Mouse (Mus musculus) spleen, adult 2 months (tissue): ENCODE data around the gene Apold1. TPM values are rescaled to one million over a fixed set of nuclear protein-coding genes. Genes with fewer than 3 reads are reported as not detected.

ENCODE experiments used
- DNase-seq, 2 experiments: peaks; one replicate each; pipeline versions ENCODE4 v3.0.0 to v3.0.0-alpha.2; 2012 to 2021; ENCODE audit warnings: low spot score in 2 of 2, low read depth in 1 of 2
- H3K27ac ChIP-seq: fragments of 200-500 bp; 2 replicates; pipeline ENCODE4 v1.5.1; 2012; ENCODE audit warnings: low read length, inconsistent platforms; ENCODE audit not compliant: insufficient read depth
- H3K27me3 ChIP-seq: fragments of 200-500 bp; 2 replicates; pipeline ENCODE4 v1.6.1; 2012; ENCODE audit warnings: mild to moderate bottlenecking, moderate library complexity, low read length, inconsistent platforms; ENCODE audit not compliant: control insufficient read depth, insufficient read depth
- H3K36me3 ChIP-seq: fragments of 200-500 bp; 2 replicates; pipeline ENCODE4 v1.6.1; 2012; ENCODE audit warnings: mild to moderate bottlenecking, low read length, inconsistent platforms; ENCODE audit not compliant: control insufficient read depth, insufficient read depth
- H3K4me1 ChIP-seq: fragments of 200-500 bp; 2 replicates; pipeline ENCODE4 v1.6.1; 2011; ENCODE audit warnings: inconsistent platforms; ENCODE audit not compliant: control insufficient read depth, insufficient read depth, insufficient read length
- H3K4me3 ChIP-seq: fragments of 200-500 bp; 2 replicates; pipeline ENCODE4 v1.5.1; 2011; ENCODE audit warnings: mild to moderate bottlenecking, inconsistent platforms; ENCODE audit not compliant: insufficient read depth, insufficient read length; ENCODE audit errors: extremely low read depth
- CTCF ChIP-seq: fragments of 200-500 bp; IDR thresholded peaks from 2 replicates; pipeline ENCODE4 v1.5.1; 2011; ENCODE audit warnings: mild to moderate bottlenecking, inconsistent platforms; ENCODE audit not compliant: insufficient read depth, insufficient read length, insufficient replicate concordance; ENCODE audit errors: extremely low read depth
- POLR2A ChIP-seq: fragments of 200-500 bp; IDR thresholded peaks from 2 replicates; pipeline ENCODE4 v1.6.1; 2011; ENCODE audit warnings: low read depth, low read length, inconsistent platforms
- WGBS: fragments of 180-500 bp; shearing (Covaris S2); methylation state at CpG from one replicate; pipeline ENCODE4 v1.1.7; 2018; 5-methylcytosine and 5-hydroxymethylcytosine counted together
- polyA plus RNA-seq: library from polyadenylated mRNA; depleted of rRNA; stranded (reverse); fragments of >200 nt; gene quantifications from 2 replicates; pipeline ENCODE4 v1.2.3, GENCODE M21; 2012

Apold1 gene
- polyA plus RNA-seq, 1 experiment: 1.1 TPM

DNA sequence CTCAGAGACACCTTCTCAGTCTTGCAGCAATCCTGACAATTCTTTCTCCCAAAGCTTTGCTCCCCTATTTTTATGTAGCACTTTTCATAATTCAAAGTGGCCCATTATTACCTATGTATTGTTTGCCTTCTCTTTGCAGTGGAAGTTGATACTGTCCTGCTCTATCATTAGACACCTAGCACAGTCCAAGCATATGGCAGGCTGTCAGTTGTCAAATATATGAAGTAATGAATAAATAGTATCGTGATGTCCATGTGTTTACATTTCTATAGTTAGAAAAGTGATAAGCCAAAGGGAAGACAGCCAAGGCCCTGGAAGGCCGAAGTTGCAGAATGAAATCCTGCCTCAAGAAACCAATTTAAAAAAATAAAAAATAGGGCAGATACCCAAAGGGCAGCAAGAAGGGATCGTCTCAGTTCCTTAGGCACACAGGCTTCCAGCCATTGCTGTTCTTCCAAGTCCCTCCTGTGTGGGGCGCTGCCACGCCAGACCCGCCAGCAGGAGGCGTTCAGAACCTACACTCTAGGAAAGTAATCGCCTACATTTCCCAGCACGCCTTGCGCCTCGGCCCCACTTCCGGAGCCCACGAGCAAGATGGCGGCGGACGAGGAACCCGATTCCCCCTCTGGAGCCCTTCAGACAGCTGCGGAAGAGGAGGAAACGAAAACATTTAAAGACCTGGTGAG is 29.7 kb downstream of the Apold1 start, which contains the start of gene Ddx47:
Gene Ddx47 (plus strand): TSS at position 565 of the 686 bp plus-strand sequence.
- Histone ChIP-seq H3K27me3 (no peaks in the 10 kb centered on the region), H3K27ac (peak within 1 kb of the TSS; percentile 41), H3K4me1 (peaks cover 2% of the 10 kb centered on the region), H3K36me3 (peaks cover 19% of the 10 kb centered on the region), H3K4me3 (peak within 1 kb of the TSS; percentile 73)
- TF ChIP-seq POLR2A (no peak; the same call in 1 of the 2 replicates), CTCF (peak; percentile 99)
- peak; percentile 83 to 94 for DNase-seq
- WGBS: 6% methylated on average over 19 of the region's 19 CpGs

DNA sequence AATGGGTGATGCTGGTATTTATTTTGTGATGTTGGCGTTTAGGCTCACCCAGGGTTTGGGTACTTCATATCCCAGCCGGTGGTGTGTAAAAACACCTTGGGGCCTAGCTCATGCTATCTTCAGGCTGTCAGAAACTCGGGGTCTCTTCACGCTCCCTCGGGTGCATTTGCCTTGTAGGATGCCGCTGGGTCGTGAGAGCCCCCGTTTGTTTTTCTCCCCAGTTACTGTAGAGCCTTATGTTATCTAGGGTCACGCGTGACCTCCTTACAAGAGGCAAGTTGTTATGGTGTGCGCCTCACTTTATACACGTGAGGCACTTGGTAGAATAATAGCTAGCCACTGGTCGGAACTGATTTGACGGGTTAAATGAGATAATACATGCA is 30.2 kb downstream of the Apold1 start:
- TF ChIP-seq CTCF (no peak), POLR2A (no peak)
- no peak for DNase-seq
- Histone ChIP-seq H3K27ac (peak overlapping the region; percentile 41), H3K36me3 (peaks cover 24% of the 10 kb centered on the region), H3K4me3 (peak overlapping the region; percentile 73), H3K27me3 (no peaks in the 10 kb centered on the region), H3K4me1 (peaks cover 2% of the 10 kb centered on the region)
- WGBS: 1% methylated on average over 14 of the region's 14 CpGs

DNA sequence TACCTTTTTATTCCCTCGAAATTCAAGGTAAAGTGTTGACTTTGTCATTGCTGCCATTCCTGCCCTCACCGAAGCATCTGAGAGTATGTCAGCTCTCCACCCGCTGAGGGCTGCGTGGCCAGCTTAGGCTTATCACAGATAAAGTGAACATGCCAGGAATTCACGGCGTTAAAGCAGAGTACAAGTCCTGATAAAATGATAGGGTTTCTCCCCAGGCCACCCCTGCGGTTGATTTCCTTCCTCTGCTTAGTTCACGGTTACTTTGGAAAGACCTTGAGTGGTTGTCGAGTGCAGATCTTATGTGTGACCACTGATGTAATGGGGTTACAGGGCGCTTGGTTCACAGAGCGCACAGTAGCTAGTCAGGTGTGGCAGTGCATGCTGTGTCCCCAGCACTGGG is 35.7 kb downstream of the Apold1 start:
- peaks cover 1% of the 10 kb centered on the region for H3K4me1 ChIP-seq
- H3K36me3 ChIP-seq: peaks cover 68% of the 10 kb centered on the region

DNA sequence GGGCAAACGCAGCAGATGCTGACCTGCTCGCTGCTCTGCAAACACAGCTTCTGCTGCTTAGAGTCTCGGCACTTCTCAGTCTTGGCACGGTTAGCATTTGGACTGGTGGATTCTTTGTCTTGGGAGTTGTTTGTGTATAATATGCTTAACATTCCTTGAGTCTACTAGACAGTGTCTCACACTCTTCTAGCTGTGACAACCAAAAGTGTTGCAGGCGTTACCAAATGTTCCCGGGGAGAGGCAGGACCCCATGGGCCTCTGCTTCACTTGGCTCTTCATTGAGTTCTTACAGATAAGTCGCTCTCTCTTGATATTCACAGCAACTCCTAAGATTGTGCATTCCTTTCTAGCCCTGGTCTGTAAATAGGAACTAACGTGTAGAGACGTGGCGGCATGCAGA is 38.0 kb downstream of the Apold1 start:
- WGBS: 95% methylated on average over 10 of the region's 10 CpGs
- no peak overlapping the region for H3K4me3 ChIP-seq

More for the DNA sequence above, 35.7 kb downstream of the Apold1 start:
- Histone ChIP-seq H3K4me3 (no peak overlapping the region), H3K27me3 (no peaks in the 10 kb centered on the region), H3K27ac (no peak overlapping the region)
- DNase-seq: no peak
- no peak for TF ChIP-seq POLR2A
- no peak for TF ChIP-seq CTCF
- WGBS: 90% methylated on average over 11 of the region's 11 CpGs

DNA sequence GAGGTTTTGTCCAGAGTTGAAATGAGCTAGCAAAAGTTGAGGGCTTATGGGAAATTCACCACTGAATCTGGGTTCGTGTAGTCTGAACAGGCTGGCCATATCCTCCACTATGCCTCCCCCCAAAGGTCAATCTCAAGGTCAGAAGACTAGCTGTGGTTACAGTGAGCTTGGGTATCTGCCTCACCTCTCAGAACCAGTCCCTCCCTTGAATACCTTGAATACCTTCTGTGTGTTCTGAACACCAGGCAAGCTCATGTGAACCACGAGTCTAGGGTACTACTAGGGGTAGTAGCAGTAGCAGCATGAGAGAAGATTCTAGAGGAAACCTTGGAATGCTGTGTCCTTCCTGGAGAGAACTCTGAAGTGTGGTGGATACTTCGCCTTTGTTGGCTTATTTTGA is 40.1 kb downstream of the Apold1 start:
- TF ChIP-seq POLR2A: no peak
- TF ChIP-seq CTCF: no peak
- no peak for DNase-seq
- Histone ChIP-seq H3K27me3 (no peaks in the 10 kb centered on the region), H3K27ac (no peak overlapping the region), H3K4me1 (no peaks in the 10 kb centered on the region), H3K36me3 (peaks cover 58% of the 10 kb centered on the region), H3K4me3 (no peak overlapping the region)
- WGBS: 83% methylated on average over 3 of the region's 3 CpGs

More for the DNA sequence above, 38.0 kb downstream of the Apold1 start:
- TF ChIP-seq CTCF (no peak), POLR2A (no peak)
- H3K27ac ChIP-seq: no peak overlapping the region
- no peaks in the 10 kb centered on the region for H3K4me1 ChIP-seq
- no peaks in the 10 kb centered on the region for H3K27me3 ChIP-seq
- no peak for DNase-seq
- H3K36me3 ChIP-seq: peaks cover 77% of the 10 kb centered on the region

DNA sequence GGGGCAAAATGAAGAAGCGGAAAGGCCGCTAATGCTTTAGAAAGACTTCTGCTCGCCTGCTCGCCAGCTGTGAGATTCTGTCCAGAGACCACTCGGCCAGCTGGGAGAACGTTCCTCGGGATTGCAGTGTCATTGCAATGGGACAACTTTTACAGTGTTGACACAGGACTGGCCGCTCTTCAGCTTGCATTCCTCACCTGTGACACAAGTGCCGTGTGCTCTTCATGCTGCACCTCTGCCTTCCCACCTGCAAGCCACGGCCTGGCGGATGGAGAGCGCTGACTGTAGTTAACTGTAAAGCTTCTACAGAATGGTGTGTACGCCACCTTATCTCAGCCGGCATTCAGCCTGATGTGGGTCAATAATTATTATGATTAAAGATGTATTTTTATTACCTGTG is 41.9 kb downstream of the Apold1 start:
- Histone ChIP-seq H3K27ac (no peak overlapping the region), H3K4me1 (no peaks in the 10 kb centered on the region), H3K27me3 (no peaks in the 10 kb centered on the region), H3K36me3 (peaks cover 42% of the 10 kb centered on the region), H3K4me3 (no peak overlapping the region)
- TF ChIP-seq POLR2A: no peak
- TF ChIP-seq CTCF: no peak
- no peak for DNase-seq
- WGBS: 96% methylated on average over 14 of the region's 14 CpGs

DNA sequence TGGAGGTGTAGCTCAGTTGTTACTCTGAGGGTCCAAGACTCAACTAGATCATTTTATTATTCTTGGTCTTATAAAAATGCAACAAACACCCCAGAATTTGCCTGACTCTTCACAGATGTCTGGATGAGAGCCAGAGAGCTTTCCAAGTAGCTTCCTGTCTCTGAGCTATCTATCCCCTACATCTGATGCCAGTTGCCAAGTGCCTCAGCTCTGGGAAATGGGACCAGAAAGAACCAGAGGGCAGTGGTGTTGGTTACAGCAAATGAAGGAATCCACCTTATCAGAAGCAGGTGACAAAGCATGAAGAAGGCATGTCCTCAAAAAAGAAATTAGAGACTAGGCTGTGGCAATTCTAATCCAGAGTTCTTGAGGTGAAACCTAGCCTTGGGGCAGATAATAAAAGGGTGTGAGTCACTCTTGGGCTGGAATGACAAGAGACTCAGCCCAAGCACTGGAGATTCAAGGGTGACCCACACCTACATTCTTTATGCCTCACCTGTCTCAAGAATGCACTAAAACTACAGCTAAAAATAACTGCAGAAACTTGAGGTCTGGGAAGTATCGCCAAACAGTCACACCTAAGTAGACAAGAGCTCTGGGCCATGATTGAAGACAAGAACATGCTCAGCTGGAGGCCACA is 43.4 kb downstream of the Apold1 start:
- Histone ChIP-seq H3K4me3 (no peak overlapping the region), H3K36me3 (peaks cover 29% of the 10 kb centered on the region), H3K4me1 (no peaks in the 10 kb centered on the region), H3K27ac (no peak overlapping the region), H3K27me3 (no peaks in the 10 kb centered on the region)
- no peak for DNase-seq
- TF ChIP-seq CTCF (no peak), POLR2A (no peak)
- 83% methylated on average over 1 of the region's 1 CpGs for WGBS
